Mouse (Mus musculus): ENCODE measurements at regions not wholly inside any gene's neighbourhood (a gene's known extent, or its start where the extent isn't known, plus 50 kb on each side); places are given as distances from the start of the nearest gene placed in this dataset.

- no peak for TF ChIP-seq CTCF (IDR thresholded peaks at IDR 0.05 in 2 of 3, conservative IDR thresholded peaks at IDR 0.05 in 1 of 3; ENCODE audit: control insufficient read depth in 1 of 3, insufficient read depth in 1 of 3, low read depth in 2 of 3, low read length in 3 of 3, poor library complexity in 1 of 3, severe bottlenecking in 1 of 3)
- no peak for TF ChIP-seq BHLHE40 (IDR thresholded peaks at IDR 0.05; ENCODE audit: borderline replicate concordance, low read depth, low read length)
- no peak for TF ChIP-seq ZKSCAN1 (IDR thresholded peaks at IDR 0.05; ENCODE audit: low read depth, low read length)
- no peak for TF ChIP-seq USF1 (IDR thresholded peaks at IDR 0.05; ENCODE audit: low read depth, low read length)
- no peak for TF ChIP-seq GATA1 (IDR thresholded peaks at IDR 0.05; ENCODE audit: low read depth, low read length)
- no peak for TF ChIP-seq EP300 (IDR thresholded peaks at IDR 0.05; ENCODE audit: low read depth in 1 of 2, low read length in 2 of 2)
- TF ChIP-seq UBTF (IDR thresholded peaks at IDR 0.05; ENCODE audit: borderline replicate concordance, insufficient read depth, low read depth, low read length) = no peak
- no peak for TF ChIP-seq POLR2AphosphoS5 (IDR thresholded peaks at IDR 0.05; ENCODE audit: borderline replicate concordance, low read depth, low read length)
These were observed 1074.5 kb upstream of the Slc10a2 start for GRCm38 (mm10) chr8:6179602-6180001.
